Mouse (Mus musculus) limb, embryonic 14.5 days (tissue): Measurements from ENCODE around the gene Slc25a54. TPM values are rescaled to one million over a fixed set of nuclear protein-coding genes. Genes with fewer than 3 reads are reported as not detected.

Experiments
- ATAC-seq: fragments of 200-750 bp; cut with Nextera tagmentation; 2 replicates; pipeline ENCODE4 v1.8.0; 2017; ENCODE audit warnings: low read depth, moderate number of reproducible peaks, moderate TSS enrichment; ENCODE audit not compliant: low FRiP score
- DNase-seq: peaks from one replicate; pipeline ENCODE4 v3.0.0-alpha.2; 2015; ENCODE audit warnings: low spot score
- H3K27ac ChIP-seq: fragments of 300-500 bp; sonication (generic); replicated peaks from 2 replicates; pipeline ENCODE4 v1.5.1; 2014; ENCODE audit warnings: low read depth, mild to moderate bottlenecking, low read length, moderate library complexity, mixed read lengths
- H3K27me3 ChIP-seq: fragments of 300-500 bp; sonication (generic); 2 replicates; pipeline ENCODE4 v1.6.1; 2014; ENCODE audit warnings: low read length, mixed read lengths; ENCODE audit not compliant: control insufficient read depth, insufficient read depth
- H3K36me3 ChIP-seq: fragments of 300-500 bp; sonication (generic); 2 replicates; pipeline ENCODE4 v1.6.1; 2014; ENCODE audit warnings: mild to moderate bottlenecking, low read length, moderate library complexity, mixed read lengths; ENCODE audit not compliant: control insufficient read depth, insufficient read depth
- H3K4me1 ChIP-seq: fragments of 300-500 bp; sonication (generic); 2 replicates; pipeline ENCODE4 v1.6.1; 2014; ENCODE audit warnings: antibody characterized with exemption, low read length, mixed read lengths; ENCODE audit not compliant: control insufficient read depth, insufficient read depth
- H3K4me2 ChIP-seq: fragments of 300-500 bp; sonication (generic); replicated peaks from 2 replicates; pipeline ENCODE4 v1.6.1; 2014; ENCODE audit warnings: low read depth, mild to moderate bottlenecking, low read length, moderate library complexity; ENCODE audit not compliant: severe bottlenecking
- H3K4me3 ChIP-seq: fragments of 300-500 bp; sonication (generic); replicated peaks from 2 replicates; pipeline ENCODE4 v1.5.1; 2014; ENCODE audit warnings: low read length
- H3K9ac ChIP-seq: fragments of 300-500 bp; sonication (generic); 2 replicates; pipeline ENCODE4 v1.6.1; 2014; ENCODE audit warnings: mild to moderate bottlenecking, low read depth, low read length, moderate library complexity; ENCODE audit not compliant: severe bottlenecking
- H3K9me3 ChIP-seq: fragments of 300-500 bp; sonication (generic); 2 replicates; pipeline ENCODE4 v1.6.1; 2016; ENCODE audit warnings: low read length; ENCODE audit not compliant: control insufficient read depth
- POLR2A ChIP-seq: fragments of 200-500 bp; IDR thresholded peaks from 2 replicates; pipeline ENCODE4 v1.8.0; 2012; ENCODE audit warnings: inconsistent platforms, mild to moderate bottlenecking, moderate library complexity, borderline replicate concordance; ENCODE audit not compliant: insufficient read depth, insufficient read length; ENCODE audit errors: extremely low read depth
- WGBS: fragments of 180-500 bp; shearing (Covaris S2); extraction: QIAGEN DNeasy Blood & Tissue Kit; methylation state at CpG from one replicate; pipeline ENCODE4 v1.1.7; 2014; 5-methylcytosine and 5-hydroxymethylcytosine counted together
- polyA plus RNA-seq, 2 experiments: library from polyadenylated mRNA; depleted of rRNA in 1 of 2; stranded (reverse) in 1 of 2; unstranded in 1 of 2; fragments of >200 nt; fragmentation: Nextera tagmentation in 1 of 2; extraction: Ambion mirVana in 1 of 2; gene quantifications; 2 replicates each; pipeline versions ENCODE4 v1.2.1 to v1.2.3; 2012 to 2014

Gene Slc25a54
- polyA plus RNA-seq, 2 experiments: not detected

- no peak overlapping the region for H3K27ac ChIP-seq
- no peaks in the 10 kb centered on the region for H3K36me3 ChIP-seq
- no peaks in the 10 kb centered on the region for H3K9me3 ChIP-seq
- DNase-seq (no peak), ATAC-seq (no peak)
- no peaks in the 10 kb centered on the region for H3K27me3 ChIP-seq
- no peaks in the 10 kb centered on the region for H3K4me1 ChIP-seq
- H3K4me3 ChIP-seq: no peak overlapping the region
- TF ChIP-seq POLR2A: no peak
- no peak overlapping the region for H3K9ac ChIP-seq
- no peak overlapping the region for H3K4me2 ChIP-seq
- WGBS: 83% methylated on average over 4 of the region's 4 CpGs
Measured at GRCm38 (mm10) chr3:109040908-109041307, 39.4 kb upstream of the Slc25a54 start.

DNA sequence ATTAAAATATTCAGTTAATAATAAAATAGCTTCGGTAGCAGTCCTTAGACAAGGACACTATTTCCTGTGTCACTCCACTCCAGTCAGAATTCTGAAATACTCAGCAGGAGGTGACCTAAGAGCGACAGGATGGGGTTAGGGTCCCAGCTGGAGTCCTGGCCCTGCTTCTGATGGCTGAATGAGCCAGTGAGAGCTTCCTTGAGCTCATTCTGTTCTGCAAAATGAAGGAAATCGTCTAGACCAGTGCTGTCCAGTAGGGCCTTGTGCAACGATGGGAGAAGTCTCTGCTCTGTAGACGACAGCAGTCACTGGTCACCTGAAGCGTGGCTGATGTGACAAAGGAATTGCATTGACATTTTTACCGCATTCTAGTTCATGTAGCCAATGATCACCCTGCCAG lies 36.9 kb upstream of the Slc25a54 start:
- WGBS: 68% methylated on average over 7 of the region's 7 CpGs
- Histone ChIP-seq H3K9ac (no peak overlapping the region), H3K4me3 (no peak overlapping the region), H3K36me3 (no peaks in the 10 kb centered on the region), H3K4me2 (no peak overlapping the region), H3K27me3 (no peaks in the 10 kb centered on the region), H3K9me3 (no peaks in the 10 kb centered on the region), H3K27ac (no peak overlapping the region), H3K4me1 (0 out of 2 replicates have a peak, but pooled peaks cover 4% of the 10 kb centered on the region)
- no peak for DNase-seq
- no peak for ATAC-seq
- TF ChIP-seq POLR2A: no peak

- H3K27ac ChIP-seq: no peak overlapping the region
- no peaks in the 10 kb centered on the region for H3K9me3 ChIP-seq
- 92% methylated on average over 3 of the region's 3 CpGs for whole genome bisulfite sequencing
- TF ChIP-seq POLR2A: no peak
- H3K4me1 ChIP-seq: 0 out of 2 replicates have a peak, but pooled peaks cover 4% of the 10 kb centered on the region
- no peak overlapping the region for H3K4me2 ChIP-seq
- H3K4me3 ChIP-seq: no peak overlapping the region
- H3K27me3 ChIP-seq: no peaks in the 10 kb centered on the region
- DNase-seq: no peak
- no peaks in the 10 kb centered on the region for H3K36me3 ChIP-seq
- no peak for ATAC-seq
- H3K9ac ChIP-seq: no peak overlapping the region
Measured at GRCm38 (mm10) chr3:109046428-109046827, 33.8 kb upstream of the Slc25a54 start.

- Histone ChIP-seq H3K4me3 (no peak overlapping the region), H3K4me1 (0 out of 2 replicates have a peak, but pooled peaks cover 4% of the 10 kb centered on the region), H3K9ac (no peak overlapping the region), H3K27me3 (no peaks in the 10 kb centered on the region), H3K27ac (no peak overlapping the region), H3K9me3 (no peaks in the 10 kb centered on the region), H3K4me2 (no peak overlapping the region), H3K36me3 (no peaks in the 10 kb centered on the region)
- WGBS: 49% methylated on average over 6 of the region's 6 CpGs
- no peak for TF ChIP-seq POLR2A
- ATAC-seq (peak; percentile 19; the same call in 1 of the 2 replicates), DNase-seq (no peak)
Measured at GRCm38 (mm10) chr3:109047707-109048283, 32.5 kb upstream of the Slc25a54 start.

- WGBS: 21% methylated on average over 11 of the region's 11 CpGs
Measured at GRCm38 (mm10) chr3:109051056-109051945, 29.0 kb upstream of the Slc25a54 start.

More at GRCm38 (mm10) chr3:109051056-109051945, 29.0 kb upstream of the Slc25a54 start:
- no peak for TF ChIP-seq POLR2A
- no peak overlapping the region for H3K27ac ChIP-seq
- H3K36me3 ChIP-seq: no peaks in the 10 kb centered on the region
- DNase-seq: no peak
- H3K4me1 ChIP-seq: 0 out of 2 replicates have a peak, but pooled peaks cover 4% of the 10 kb centered on the region
- H3K4me3 ChIP-seq: no peak overlapping the region
- no peaks in the 10 kb centered on the region for H3K9me3 ChIP-seq
- 0 out of 2 replicates have a peak, but pooled peaks have one; percentile 9 for ATAC-seq
- no peak overlapping the region for H3K9ac ChIP-seq
- no peak overlapping the region for H3K4me2 ChIP-seq
- H3K27me3 ChIP-seq: no peaks in the 10 kb centered on the region
